8 mouse cellular contexts compared by ENCODE assay signal in the genomic region with DNA sequence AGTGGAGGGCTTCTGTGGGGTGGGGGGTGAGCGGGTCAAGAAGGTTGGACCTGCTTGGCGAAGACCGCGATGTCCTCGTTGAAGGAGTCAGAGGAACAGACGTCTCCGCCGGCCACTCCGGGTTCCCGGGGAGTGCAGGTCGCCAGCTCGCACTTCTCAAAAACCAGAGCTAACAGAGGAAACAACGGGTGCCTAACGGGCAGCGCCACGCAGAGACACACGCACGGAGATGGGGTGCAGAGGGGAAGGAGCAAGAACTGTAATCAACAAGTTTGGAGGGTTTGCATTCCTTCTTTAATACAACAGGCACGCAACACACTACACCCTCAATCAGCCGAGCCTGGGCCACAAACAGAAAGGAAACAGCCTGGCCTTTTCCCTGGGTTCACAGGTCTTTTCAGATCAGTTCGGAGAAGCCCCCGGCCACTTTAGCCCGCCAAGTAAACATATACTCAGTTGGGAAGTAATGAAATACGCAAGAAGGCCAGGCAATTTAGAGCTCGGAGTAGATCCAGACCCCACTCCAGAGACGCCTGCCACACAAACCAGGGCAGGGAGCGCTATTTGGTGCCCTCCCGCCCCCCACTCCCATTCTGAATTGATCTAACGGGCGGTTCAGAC. TPM values are rescaled to one million over a fixed set of nuclear protein-coding genes. Genes with fewer than 3 reads are reported as not detected.
DNase-seq lines count a peak whose midpoint lies in the region; ATAC-seq and TF ChIP-seq lines count a peak whose summit lies in the region.

No protein-coding gene starts in this region.

- ATAC-seq in forebrain, embryonic 15.5 days (replicated peaks): no peak
- no peak for ATAC-seq in midbrain, embryonic 14.5 days (ENCODE audit: low FRiP score, low TSS enrichment)

- peak overlapping the region; percentile 78 for H3K4me2 ChIP-seq in forebrain, embryonic 15.5 days (replicated peaks)
- peak overlapping the region; percentile 59 for H3K4me2 ChIP-seq in midbrain, embryonic 14.5 days (ENCODE audit: low read length)

- 3% methylated on average over 30 of the region's 30 CpGs for WGBS in spleen, adult 2 months
- under 1% methylated on average over 30 of the region's 30 CpGs for WGBS in forebrain, embryonic 15.5 days
- under 1% methylated on average over 30 of the region's 30 CpGs for WGBS in midbrain, embryonic 14.5 days

- no peak for TF ChIP-seq POLR2A in spleen, adult 2 months (IDR thresholded peaks at IDR 0.05; ENCODE audit: low read depth, low read length)

- DNase-seq in spleen, adult 2 months (ENCODE audit: low read depth in 1 of 2, low spot score in 2 of 2): no peak
- DNase-seq in spleen, adult 18-20 months: no peak
- peak; percentile 72 for DNase-seq in kidney, postnatal 10 days
- DNase-seq in midbrain, embryonic 14.5 days: peak; percentile 61
- no peak for DNase-seq in layer of hippocampus, adult 9-11 months
- DNase-seq in cerebellum, adult 11 months: no peak
- DNase-seq in left cerebral cortex, postnatal 10 days (ENCODE audit: extremely low spot score in 1 of 2, low spot score in 2 of 2): no peak

- H3K9me3 ChIP-seq in forebrain, embryonic 15.5 days: no peaks in the 10 kb centered on the region
- H3K9me3 ChIP-seq in midbrain, embryonic 14.5 days (ENCODE audit: control insufficient read depth, low read length): no peaks in the 10 kb centered on the region

- H3K27ac ChIP-seq in spleen, adult 2 months (ENCODE audit: insufficient read depth, low read length): peak overlapping the region; percentile 32; the same call in 1 of the 2 replicates
- H3K27ac ChIP-seq in forebrain, embryonic 15.5 days (replicated peaks): peak overlapping the region; percentile 99
- H3K27ac ChIP-seq in midbrain, embryonic 14.5 days (replicated peaks; ENCODE audit: low read depth, low read length): peak overlapping the region; percentile 93

- H3K9ac ChIP-seq in forebrain, embryonic 15.5 days (replicated peaks): peak overlapping the region; percentile 95
- H3K9ac ChIP-seq in midbrain, embryonic 14.5 days (replicated peaks; ENCODE audit: low read length): peak overlapping the region; percentile 89

- intact Hi-C loops in left cerebral cortex, postnatal 10 days (cut with DNase I): loop anchor here (10.0 kb wide), 1 partner anchor 407 kb away; no protein-coding TSS in a partner anchor

- no peak overlapping the region; the same call in 1 of the 2 replicates for H3K4me3 ChIP-seq in spleen, adult 2 months (ENCODE audit: extremely low read depth, insufficient read depth, insufficient read length)
- H3K4me3 ChIP-seq in forebrain, embryonic 15.5 days: peak overlapping the region; percentile 79
- H3K4me3 ChIP-seq in midbrain, embryonic 14.5 days (replicated peaks; ENCODE audit: low read depth, low read length): peak overlapping the region; percentile 66

- no peaks in the 10 kb centered on the region for H3K36me3 ChIP-seq in spleen, adult 2 months (ENCODE audit: control insufficient read depth, insufficient read depth, low read length)
- H3K36me3 ChIP-seq in forebrain, embryonic 15.5 days: peaks cover 2% of the 10 kb centered on the region; the same call in 1 of the 2 replicates
- peaks cover 12% of the 10 kb centered on the region; the same call in 1 of the 2 replicates for H3K36me3 ChIP-seq in midbrain, embryonic 14.5 days (ENCODE audit: control insufficient read depth, insufficient read depth, low read length)

- H3K4me1 ChIP-seq in spleen, adult 2 months (ENCODE audit: control insufficient read depth, insufficient read depth, insufficient read length): no peaks in the 10 kb centered on the region
- H3K4me1 ChIP-seq in forebrain, embryonic 15.5 days: peaks cover 28% of the 10 kb centered on the region
- H3K4me1 ChIP-seq in midbrain, embryonic 14.5 days (ENCODE audit: control insufficient read depth, insufficient read depth, low read length): peaks cover 6% of the 10 kb centered on the region

- H3K27me3 ChIP-seq in spleen, adult 2 months (ENCODE audit: control insufficient read depth, insufficient read depth, low read length): peaks cover 19% of the 10 kb centered on the region
- no peaks in the 10 kb centered on the region for H3K27me3 ChIP-seq in forebrain, embryonic 15.5 days
- H3K27me3 ChIP-seq in midbrain, embryonic 14.5 days (ENCODE audit: control insufficient read depth, insufficient read depth, low read length): no peaks in the 10 kb centered on the region

- no peak for TF ChIP-seq CTCF in spleen, adult 2 months (IDR thresholded peaks at IDR 0.05; ENCODE audit: extremely low read depth, insufficient read depth, insufficient read length, insufficient replicate concordance)

RNA-seq across cellular contexts. Expression of gene Meis2, which starts 4.1 kb away (rescaled TPM):
- polyA plus RNA-seq in spleen, adult 2 months (2012; rRNA removed): 3.2 and 5.4 TPM in 2 replicates
- polyA plus RNA-seq in forebrain, embryonic 15.5 days (2015; fragmentation: Nextera tagmentation; extraction: Ambion mirVana): 155 and 167 TPM in 2 replicates
- 83.1 and 84.9 TPM in 2 replicates for polyA plus RNA-seq in midbrain, embryonic 14.5 days (2014; fragmentation: Nextera tagmentation; extraction: Ambion mirVana)
- total RNA-seq in left cerebral cortex, postnatal 10 days (2021): 100 to 1,000 TPM in 1 of 2 experiments, 10 to 100 TPM in 1; 98.2 to 110 TPM

Comparison
In these comparisons a context has a peak if more than half of its experiments do, and no peak if none do; other contexts are left out.
1. DNase-seq: peak in kidney, postnatal 10 days (single experiment) and midbrain, embryonic 14.5 days (single experiment); none in spleen, adult 2 months (0 of 2), spleen, adult 18-20 months (0 of 2), layer of hippocampus, adult 9-11 months (single experiment), cerebellum, adult 11 months (single experiment) and left cerebral cortex, postnatal 10 days (0 of 2).
2. H3K27ac ChIP-seq: peak in every context shown above with its lines; median percentile 99 in forebrain, embryonic 15.5 days; 93 in midbrain, embryonic 14.5 days; 32 in spleen, adult 2 months.
3. RNA of gene Meis2, which starts 4.1 kb away (polyA plus RNA-seq): 155 to 167 TPM in forebrain, embryonic 15.5 days and 83.1 to 84.9 TPM in midbrain, embryonic 14.5 days; 3.2 to 5.4 TPM in spleen, adult 2 months; every median in the first group is over 10 times any median in the second.